In the genomic region with DNA sequence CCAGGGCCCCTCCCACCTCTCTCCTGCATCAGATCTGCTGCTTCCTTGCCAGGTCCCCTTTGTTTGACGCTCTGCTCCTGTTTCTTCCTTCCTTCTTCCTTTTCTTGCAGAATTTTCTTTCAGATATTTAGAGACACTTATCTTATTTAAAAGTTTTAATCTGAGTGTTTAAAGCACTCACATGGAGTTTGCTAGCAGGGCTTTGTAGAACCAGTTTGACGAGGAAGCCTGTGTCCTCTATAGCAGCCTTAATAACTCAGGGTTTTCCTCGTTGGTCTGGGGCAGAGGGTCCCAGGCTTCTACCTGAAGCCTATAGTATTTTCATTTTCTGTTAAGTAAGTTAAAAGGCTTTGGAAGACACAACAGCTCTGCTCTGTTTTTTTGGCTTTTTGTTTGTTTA, we compare ENCODE assay signal across 20 mouse cellular contexts.
"Had no signal": no experiment of that assay in that cellular context is flagged by ENCODE, and none has a peak within 500 bp of the region (broad histone marks: within the 10 kb centered on the region; RNA-seq: fewer than 3 reads in every experiment).

No protein-coding gene starts in this region.

- H3K27me3 ChIP-seq: liver, embryonic 12.5 days; neural tube, embryonic 13.5 days; neural tube, embryonic 15.5 days had no signal

- H3K4me2 ChIP-seq: liver, embryonic 12.5 days; midbrain, embryonic 12.5 days; neural tube, embryonic 13.5 days; neural tube, embryonic 15.5 days had no signal

- H3K4me3 ChIP-seq: liver, embryonic 12.5 days; midbrain, embryonic 10.5 days; midbrain, embryonic 12.5 days; myocyte; neural tube, embryonic 13.5 days; neural tube, embryonic 15.5 days had no signal

- H3K36me3 ChIP-seq: liver, embryonic 12.5 days; midbrain, embryonic 10.5 days; midbrain, embryonic 12.5 days; neural tube, embryonic 13.5 days; neural tube, embryonic 15.5 days had no signal

- DNase-seq: lung, adult 2 months; lung, postnatal 14 days; lung, postnatal 36 days; midbrain, embryonic 14.5 days; retina, postnatal 1 day; right cerebral cortex, adult 18-20 months; right cerebral cortex, postnatal 25 days; right cerebral cortex, postnatal 4 days; spleen, adult 18-20 months; thymus, adult 18-20 months; thymus, postnatal 14 days; thymus, postnatal 36 days had no signal

- H3K27ac ChIP-seq: liver, embryonic 12.5 days; liver, embryonic 14.5 days; midbrain, embryonic 10.5 days; midbrain, embryonic 12.5 days; neural tube, embryonic 13.5 days; neural tube, embryonic 15.5 days had no signal

- H3K4me1 ChIP-seq: liver, embryonic 12.5 days had no signal

- H3K9ac ChIP-seq: liver, embryonic 12.5 days; liver, embryonic 14.5 days; midbrain, embryonic 12.5 days; neural tube, embryonic 13.5 days; neural tube, embryonic 15.5 days had no signal

- H3K9me3 ChIP-seq: liver, embryonic 12.5 days; midbrain, embryonic 10.5 days; midbrain, embryonic 12.5 days; neural tube, embryonic 13.5 days; neural tube, embryonic 15.5 days had no signal

- ATAC-seq: liver, embryonic 12.5 days; midbrain, embryonic 16.5 days had no signal
